Mouse (Mus musculus) G1E (cell line): ENCODE measurements at regions not wholly inside any gene's neighbourhood (a gene's known extent, or its start where the extent isn't known, plus 50 kb on each side); places are given as distances from the start of the nearest gene placed in this dataset.

Experiments used
- CTCF ChIP-seq: IDR thresholded peaks from 2 replicates; pipeline ENCODE4 v1.5.1; 2012; ENCODE audit warnings: low read depth, low read length, inconsistent platforms, mixed read lengths
- GATA1 ChIP-seq: IDR thresholded peaks from 2 replicates; pipeline ENCODE4 v1.6.1; 2012; ENCODE audit warnings: borderline replicate concordance, low read length, inconsistent platforms, mixed read lengths
- POLR2AphosphoS5 ChIP-seq: IDR thresholded peaks from 2 replicates; pipeline ENCODE4 v1.6.1; 2012; ENCODE audit warnings: low read depth, low read length, inconsistent platforms; ENCODE audit not compliant: insufficient replicate concordance
- TAL1 ChIP-seq: conservative IDR thresholded peaks from 2 replicates; pipeline ENCODE4 v1.6.1; 2012; ENCODE audit warnings: low read depth, low read length, inconsistent platforms, mixed read lengths

GRCm38 (mm10) chr4:55593132-55593531 is 60.9 kb upstream of the Klf4 start:
- no peak for TF ChIP-seq CTCF
- TF ChIP-seq GATA1, result no peak
- no peak for TF ChIP-seq POLR2AphosphoS5
- no peak for TF ChIP-seq TAL1
